Mouse (Mus musculus): ENCODE results near the gene Adcy9.
"Not testable (repeated sequence)": the region's sequence is repeated elsewhere in the genome, so short reads cannot be mapped to it uniquely, and the experiment has no call there.

The Adcy9 gene

GRCm38 (mm10) chr16:4382406-4382805 is 37.9 kb downstream of the Adcy9 start:
- no peak for DNase-seq (ENCODE audit: extremely low spot score, low spot score)

GRCm38 (mm10) chr16:4381487-4381886 is 38.8 kb downstream of the Adcy9 start:
- DNase-seq (ENCODE audit: extremely low spot score, low spot score), result no peak

- DNase-seq (ENCODE audit: extremely low spot score, low spot score), result no peak
Measured at GRCm38 (mm10) chr16:4378788-4379187, 41.5 kb downstream of the Adcy9 start.

GRCm38 (mm10) chr16:4377556-4377955 is 42.7 kb downstream of the Adcy9 start:
- DNase-seq (ENCODE audit: extremely low spot score, low spot score), result no peak

GRCm38 (mm10) chr16:4374780-4375380 is 45.4 kb downstream of the Adcy9 start:
- no peak for DNase-seq (ENCODE audit: extremely low spot score, low spot score)

GRCm38 (mm10) chr16:4374270-4374669 is 46.0 kb downstream of the Adcy9 start:
- DNase-seq (ENCODE audit: extremely low spot score, low spot score), result no peak

GRCm38 (mm10) chr16:4371039-4371438 is 49.3 kb downstream of the Adcy9 start:
- DNase-seq (ENCODE audit: extremely low spot score, low spot score), result no peak

- no peak for DNase-seq (ENCODE audit: extremely low spot score, low spot score)
Measured at GRCm38 (mm10) chr16:4370141-4370541, 50.2 kb downstream of the Adcy9 start.

- DNase-seq (ENCODE audit: extremely low spot score, low spot score), result no peak
Measured at GRCm38 (mm10) chr16:4367930-4368329, 52.4 kb downstream of the Adcy9 start.

- DNase-seq (ENCODE audit: extremely low spot score, low spot score), result no peak
Measured at GRCm38 (mm10) chr16:4367291-4367690, 53.0 kb downstream of the Adcy9 start.

GRCm38 (mm10) chr16:4366671-4367070 is 53.6 kb downstream of the Adcy9 start:
- DNase-seq (ENCODE audit: extremely low spot score, low spot score), result no peak

GRCm38 (mm10) chr16:4363341-4364116 is 56.8 kb downstream of the Adcy9 start:
- DNase-seq (ENCODE audit: extremely low spot score, low spot score), result no peak

- DNase-seq (ENCODE audit: extremely low spot score, low spot score), result no peak
Measured at GRCm38 (mm10) chr16:4355260-4356043, 64.8 kb downstream of the Adcy9 start.

- no peak for DNase-seq (ENCODE audit: extremely low spot score, low spot score)
Measured at GRCm38 (mm10) chr16:4342579-4342978, 77.7 kb downstream of the Adcy9 start.

- DNase-seq (ENCODE audit: extremely low spot score, low spot score), result no peak
Measured at GRCm38 (mm10) chr16:4341316-4342062, 78.8 kb downstream of the Adcy9 start.

GRCm38 (mm10) chr16:4339216-4339615 is 81.1 kb downstream of the Adcy9 start:
- not testable (repeated sequence) for DNase-seq (ENCODE audit: extremely low spot score, low spot score)

GRCm38 (mm10) chr16:4337269-4337668 is 83.0 kb downstream of the Adcy9 start:
- DNase-seq (ENCODE audit: extremely low spot score, low spot score), result no peak

- DNase-seq (ENCODE audit: extremely low spot score, low spot score), result no peak
Measured at GRCm38 (mm10) chr16:4333788-4334187, 86.5 kb downstream of the Adcy9 start.

GRCm38 (mm10) chr16:4333371-4333770 is 86.9 kb downstream of the Adcy9 start:
- no peak for DNase-seq (ENCODE audit: extremely low spot score, low spot score)

- DNase-seq (ENCODE audit: extremely low spot score, low spot score), result no peak
Measured at GRCm38 (mm10) chr16:4327081-4327480, 93.2 kb downstream of the Adcy9 start.

GRCm38 (mm10) chr16:4325801-4326200 is 94.5 kb downstream of the Adcy9 start:
- no peak for DNase-seq (ENCODE audit: extremely low spot score, low spot score)
